Mouse (Mus musculus) thymus, adult 2 months (tissue): ENCODE data around the gene Tsc22d1.

ENCODE experiments used
- CTCF ChIP-seq: fragments of 200-500 bp; IDR thresholded peaks from 2 replicates; pipeline ENCODE4 v1.5.1; 2012; ENCODE audit warnings: mild to moderate bottlenecking, control low read depth, low read length, moderate library complexity, borderline replicate concordance; ENCODE audit not compliant: control insufficient read depth, poor library complexity, insufficient read depth; ENCODE audit errors: extremely low read depth
- POLR2A ChIP-seq: fragments of 200-500 bp; IDR thresholded peaks from 2 replicates; pipeline ENCODE4 v1.6.1; 2012; ENCODE audit warnings: mild to moderate bottlenecking, low read length, control low read depth, moderate library complexity; ENCODE audit not compliant: control insufficient read depth, poor library complexity, insufficient read depth; ENCODE audit errors: extremely low read depth

DNA sequence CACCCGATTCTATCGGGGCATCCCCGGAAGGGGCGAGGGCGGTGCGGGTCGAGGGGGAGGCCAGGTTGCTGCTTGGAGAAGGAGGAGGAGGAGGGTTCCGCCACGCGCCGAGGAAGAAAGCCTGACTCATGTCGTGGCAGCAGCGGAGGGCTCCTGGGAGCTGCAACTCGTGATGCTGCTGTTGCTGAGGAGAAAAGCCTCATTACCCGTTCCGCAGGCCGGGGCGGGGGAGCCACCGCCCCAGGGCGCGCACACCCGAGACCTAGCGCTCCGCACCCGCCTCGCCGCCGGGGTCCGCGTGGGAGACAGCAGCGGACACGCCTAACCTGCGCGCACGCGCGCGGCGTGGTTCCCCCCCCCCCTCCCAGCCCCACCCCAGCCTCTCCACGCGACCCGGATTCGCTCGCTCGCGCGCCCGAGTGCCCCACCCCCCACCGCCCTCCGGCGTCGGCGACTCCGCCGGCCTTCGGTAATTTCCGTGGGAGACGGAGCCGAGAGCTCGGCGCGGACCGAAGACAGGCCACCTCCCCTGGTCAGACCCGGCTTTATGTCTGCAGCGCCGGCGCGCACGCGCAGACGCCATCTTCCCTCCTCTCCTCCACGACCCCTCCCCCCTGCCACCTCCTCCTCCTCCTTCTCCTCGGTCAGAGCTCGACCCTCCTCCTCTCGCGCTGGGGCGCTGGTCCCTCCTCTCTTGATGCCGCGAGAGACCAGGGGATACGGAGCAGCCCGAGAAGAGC is 469 bp upstream of the Tsc22d1 start:
- TF ChIP-seq POLR2A: 0 out of 2 replicates have a peak, but pooled peaks have one; percentile 50
- 0 out of 2 replicates have a peak, but pooled peaks have one; percentile 10 for TF ChIP-seq CTCF
